Mouse (Mus musculus): ENCODE measurements at regions not wholly inside any gene's neighbourhood (a gene's known extent, or its start where the extent isn't known, plus 50 kb on each side); places are given as distances from the start of the nearest gene placed in this dataset. TPM values are rescaled to one million over a fixed set of nuclear protein-coding genes. Genes with fewer than 3 reads are reported as not detected.

DNA sequence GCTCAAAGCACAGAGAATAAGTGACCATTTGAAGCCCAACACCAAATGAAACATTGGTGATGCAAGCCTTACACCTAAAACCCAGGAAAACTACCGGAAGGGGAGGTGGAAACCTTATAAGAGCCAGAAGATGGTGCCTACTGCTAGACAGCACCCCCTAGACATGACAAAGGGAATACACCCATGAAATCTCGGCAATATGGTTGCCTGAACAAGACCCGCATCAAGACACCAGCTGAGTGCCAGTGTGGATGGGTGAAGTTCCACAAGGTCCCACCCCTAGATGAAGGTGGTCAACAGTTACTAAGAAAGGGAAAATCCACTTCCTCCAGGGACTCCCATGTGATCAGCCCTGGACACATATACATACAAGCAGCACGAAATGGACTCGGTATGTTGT, 64.2 kb upstream of the Paip1 start:
- no peak overlapping the region for H3K9ac ChIP-seq
- no peak for ATAC-seq (ENCODE audit: extremely low read depth, insufficient number of reproducible peaks, low FRiP score, low TSS enrichment)
- no peaks in the 10 kb centered on the region for H3K9me3 ChIP-seq
- no peaks in the 10 kb centered on the region for H3K27me3 ChIP-seq (replicated peaks)
- H3K4me1 ChIP-seq: no peaks in the 10 kb centered on the region
- WGBS: 86% methylated on average over 5 of the region's 5 CpGs
- H3K4me3 ChIP-seq: no peak overlapping the region
- no peak overlapping the region for H3K4me2 ChIP-seq
- peaks cover 81% of the 10 kb centered on the region for H3K36me3 ChIP-seq
- no peak overlapping the region for H3K27ac ChIP-seq (replicated peaks)

DNA sequence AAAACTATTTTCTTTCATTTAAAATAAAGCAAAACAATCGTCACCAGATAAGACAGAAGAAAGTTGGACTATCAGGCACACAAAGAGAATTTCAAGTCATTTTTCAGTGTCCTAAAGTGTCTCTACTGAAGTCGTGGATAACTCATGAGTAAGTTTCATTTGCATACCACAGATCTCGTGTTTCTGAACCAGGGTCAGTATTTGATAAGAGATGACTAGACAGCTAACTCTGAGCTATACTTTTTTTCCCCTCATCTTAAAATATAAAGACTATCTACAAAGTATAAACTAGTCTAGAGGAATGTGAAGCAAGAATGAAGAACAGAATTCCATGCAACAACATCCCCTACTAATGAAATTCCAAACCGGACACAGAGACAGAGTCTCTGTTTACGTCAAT, 60.9 kb upstream of the Paip1 start:
- Histone ChIP-seq H3K27me3 (replicated peaks) (no peaks in the 10 kb centered on the region), H3K4me3 (no peak overlapping the region), H3K4me2 (no peak overlapping the region), H3K9me3 (no peaks in the 10 kb centered on the region), H3K36me3 (peaks cover 82% of the 10 kb centered on the region), H3K27ac (replicated peaks) (no peak overlapping the region), H3K4me1 (no peaks in the 10 kb centered on the region), H3K9ac (no peak overlapping the region)
- WGBS: 68% methylated on average over 5 of the region's 5 CpGs
- no peak for ATAC-seq (ENCODE audit: extremely low read depth, insufficient number of reproducible peaks, low FRiP score, low TSS enrichment)

DNA sequence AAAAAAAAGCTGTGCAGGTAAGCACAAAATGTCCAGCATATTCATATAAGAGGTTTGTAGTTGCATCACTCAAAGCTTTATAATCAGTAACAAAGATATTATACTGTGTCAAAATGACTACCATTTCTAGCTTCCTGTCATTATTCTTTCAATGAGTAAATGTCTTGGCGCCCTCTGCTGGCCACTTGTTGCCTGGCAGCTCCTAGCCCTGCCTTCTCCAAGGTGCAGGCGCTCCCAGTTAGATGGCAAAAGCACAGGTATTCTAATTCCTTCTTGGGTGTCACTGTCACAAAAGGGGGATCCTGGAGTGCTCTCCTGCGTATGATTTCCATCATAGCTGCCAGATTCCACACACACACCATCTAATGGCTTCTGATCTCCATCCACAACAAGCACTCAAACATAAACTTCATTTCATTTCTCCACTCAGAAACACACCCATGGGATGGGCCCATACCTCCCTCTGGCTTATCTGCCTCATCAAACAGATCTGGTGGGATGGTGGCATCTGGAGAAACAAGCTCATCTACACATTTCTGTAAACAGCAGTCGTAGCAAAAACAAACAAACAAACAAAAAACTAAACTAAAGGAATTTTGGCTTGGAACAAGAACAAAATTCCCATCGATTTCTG, 49.9 kb upstream of the Paip1 start:
- Histone ChIP-seq H3K4me3 (no peak overlapping the region), H3K4me2 (no peak overlapping the region), H3K36me3 (peaks cover 75% of the 10 kb centered on the region), H3K27me3 (replicated peaks) (no peaks in the 10 kb centered on the region), H3K4me1 (no peaks in the 10 kb centered on the region), H3K27ac (replicated peaks) (no peak overlapping the region), H3K9ac (no peak overlapping the region), H3K9me3 (no peaks in the 10 kb centered on the region)
- whole genome bisulfite sequencing: 38% methylated on average over 5 of the region's 5 CpGs
- no peak for ATAC-seq (ENCODE audit: extremely low read depth, insufficient number of reproducible peaks, low FRiP score, low TSS enrichment)

Small RNAs in the stretch of these regions (microRNA-seq; reads per million reads assigned to microRNA genes)
- not detected for gene Gm44488

All from heart, embryonic 13.5 days (tissue).